Mouse (Mus musculus): ENCODE data around the gene Stim2. TPM values are rescaled to one million over a fixed set of nuclear protein-coding genes. Genes with fewer than 3 reads are reported as not detected.

The Stim2 gene
- polyA plus RNA-seq, 1 experiment from 2014 or later: 31.3 TPM

DNA sequence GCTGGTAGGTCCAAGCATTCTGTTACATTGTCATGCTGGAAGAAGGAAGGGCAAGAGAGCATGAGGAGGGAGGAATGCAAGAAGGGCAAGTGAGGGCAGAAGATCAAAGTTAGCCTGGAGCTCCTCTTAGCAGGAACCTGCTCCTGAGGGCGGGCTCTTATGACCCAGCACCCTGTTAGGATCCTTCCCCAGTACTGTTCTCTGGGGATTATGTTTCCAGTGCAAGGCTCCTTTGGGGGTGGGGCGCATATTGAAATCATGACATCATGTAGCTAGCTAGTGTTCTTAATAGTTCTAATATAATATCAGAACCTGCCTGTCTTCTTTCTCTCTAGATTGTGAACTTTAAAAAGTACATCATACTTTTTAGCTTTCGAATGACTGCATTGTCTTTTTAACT, 52.8 kb downstream of the Stim2 start:
- 93% methylated on average over 3 of the region's 3 CpGs for WGBS

DNA sequence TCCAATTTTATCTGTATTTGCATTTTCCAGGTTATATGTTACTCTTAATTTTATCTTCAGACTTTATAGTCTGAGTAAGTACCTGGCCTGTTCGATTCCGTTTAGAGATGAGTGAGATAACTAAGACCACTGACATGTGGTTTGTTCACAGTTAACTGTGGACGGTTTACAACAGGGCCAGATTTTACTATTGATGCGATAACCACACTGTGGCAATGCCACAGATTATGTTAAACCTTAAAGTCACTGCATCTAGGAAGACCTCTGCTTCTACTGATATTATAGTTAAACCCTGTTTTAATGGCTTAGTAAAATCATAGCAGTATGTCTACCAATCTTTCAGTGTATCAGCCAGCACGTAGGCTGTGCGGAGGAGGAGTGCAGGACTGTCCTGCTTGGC, 53.9 kb downstream of the Stim2 start:
- Histone ChIP-seq H3K4me1 (no peaks in the 10 kb centered on the region), H3K9ac (replicated peaks) (no peak overlapping the region), H3K36me3 (no peaks in the 10 kb centered on the region), H3K4me3 (replicated peaks) (no peak overlapping the region), H3K27ac (replicated peaks) (no peak overlapping the region), H3K4me2 (no peak overlapping the region), H3K9me3 (replicated peaks) (no peaks in the 10 kb centered on the region), H3K27me3 (replicated peaks) (no peaks in the 10 kb centered on the region)
- 88% methylated on average over 6 of the region's 6 CpGs for WGBS
- ATAC-seq (ENCODE audit: low FRiP score): no peak

More for the DNA sequence above, 52.8 kb downstream of the Stim2 start:
- H3K27ac ChIP-seq (replicated peaks): no peak overlapping the region
- no peak overlapping the region for H3K9ac ChIP-seq (replicated peaks)
- H3K9me3 ChIP-seq (replicated peaks): no peaks in the 10 kb centered on the region
- no peaks in the 10 kb centered on the region for H3K36me3 ChIP-seq
- ATAC-seq (ENCODE audit: low FRiP score): no peak
- H3K4me3 ChIP-seq (replicated peaks): no peak overlapping the region
- no peak overlapping the region for H3K4me2 ChIP-seq
- no peaks in the 10 kb centered on the region for H3K27me3 ChIP-seq (replicated peaks)
- no peaks in the 10 kb centered on the region for H3K4me1 ChIP-seq

DNA sequence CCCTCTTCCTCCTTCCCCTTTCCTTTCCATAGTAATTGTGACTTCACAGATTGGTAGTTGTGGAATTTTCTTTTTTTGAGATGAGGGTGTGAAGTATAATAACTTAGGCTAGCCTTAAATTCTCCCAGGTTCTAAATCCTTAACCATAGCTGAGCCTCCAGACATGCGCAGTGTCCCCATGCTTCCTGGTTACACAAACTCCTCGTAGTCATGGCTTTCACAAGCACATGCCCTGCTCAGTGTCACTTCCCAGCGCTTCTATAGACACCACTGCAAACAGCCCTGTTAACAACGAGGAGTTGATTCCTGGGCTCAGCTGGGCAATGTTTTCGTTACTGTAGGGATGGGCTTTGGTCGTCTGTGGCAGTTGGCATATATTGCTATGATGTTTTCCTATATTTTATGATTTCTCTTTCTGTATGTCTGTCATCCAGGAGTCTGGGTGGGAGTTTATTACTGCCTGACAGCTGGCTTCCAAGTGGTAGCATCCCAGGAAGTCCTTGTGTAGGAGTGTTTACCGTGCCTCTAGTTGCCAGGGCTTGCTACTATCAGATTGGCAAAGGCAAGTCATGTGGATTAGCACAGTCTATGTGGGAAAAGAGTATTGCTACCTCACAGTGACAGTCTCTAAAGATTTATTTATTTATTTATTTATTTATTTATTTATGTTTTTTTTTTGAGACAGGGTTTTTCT, 55.5 kb downstream of the Stim2 start:
- H3K4me2 ChIP-seq: no peak overlapping the region
- no peaks in the 10 kb centered on the region for H3K4me1 ChIP-seq
- ATAC-seq (ENCODE audit: low FRiP score): no peak
- H3K27ac ChIP-seq (replicated peaks): no peak overlapping the region
- H3K27me3 ChIP-seq (replicated peaks): no peaks in the 10 kb centered on the region
- no peaks in the 10 kb centered on the region for H3K36me3 ChIP-seq
- H3K4me3 ChIP-seq (replicated peaks): no peak overlapping the region
- WGBS: 78% methylated on average over 7 of the region's 7 CpGs
- no peaks in the 10 kb centered on the region for H3K9me3 ChIP-seq (replicated peaks)
- no peak overlapping the region for H3K9ac ChIP-seq (replicated peaks)

DNA sequence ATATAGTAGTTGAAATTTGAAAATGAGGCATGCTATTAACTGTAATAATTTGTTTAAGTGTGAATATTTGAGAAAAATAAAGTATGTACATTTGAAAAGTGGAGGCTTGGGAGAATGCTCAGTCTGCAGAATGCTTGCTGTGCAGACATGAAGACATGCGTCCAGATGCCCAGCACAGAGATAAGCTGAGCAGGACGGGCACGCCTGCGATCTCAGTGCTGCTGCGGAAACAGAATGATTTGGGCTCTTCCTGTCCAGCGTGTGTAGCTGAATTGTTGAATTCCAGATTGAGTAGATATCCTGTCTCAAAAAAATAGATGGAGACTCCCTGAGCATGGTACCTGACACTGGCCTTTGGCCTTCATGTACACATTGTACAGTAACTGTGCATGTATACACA, 58.0 kb downstream of the Stim2 start:
- H3K27me3 ChIP-seq (replicated peaks): no peaks in the 10 kb centered on the region
- H3K4me3 ChIP-seq (replicated peaks): no peak overlapping the region
- WGBS: 97% methylated on average over 6 of the region's 6 CpGs
- no peak for ATAC-seq (ENCODE audit: low FRiP score)
- H3K9me3 ChIP-seq (replicated peaks): no peaks in the 10 kb centered on the region
- H3K4me2 ChIP-seq: no peak overlapping the region
- no peak overlapping the region for H3K27ac ChIP-seq (replicated peaks)
- no peaks in the 10 kb centered on the region for H3K36me3 ChIP-seq
- no peaks in the 10 kb centered on the region for H3K4me1 ChIP-seq
- H3K9ac ChIP-seq (replicated peaks): no peak overlapping the region

DNA sequence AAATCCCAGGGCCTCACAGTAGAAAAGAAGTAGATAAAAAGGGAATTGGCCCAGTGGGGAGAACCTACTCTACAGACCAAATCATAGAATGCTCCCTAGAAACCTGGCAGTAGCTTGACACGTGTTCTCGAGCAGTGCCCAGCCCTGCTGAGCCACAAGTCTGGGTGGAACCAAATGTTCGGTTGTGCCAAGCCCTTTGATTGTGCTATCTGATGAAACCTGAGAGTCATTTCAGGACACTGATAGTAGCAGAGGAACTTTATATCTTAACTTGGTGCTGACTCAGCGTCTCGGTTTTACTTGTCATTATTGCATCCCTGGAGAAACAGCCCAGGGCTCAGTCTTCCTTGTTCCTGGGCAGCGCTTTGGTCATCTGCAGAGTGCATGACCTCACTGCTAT, 61.7 kb downstream of the Stim2 start:
- Histone ChIP-seq H3K9me3 (replicated peaks) (no peaks in the 10 kb centered on the region), H3K27me3 (replicated peaks) (no peaks in the 10 kb centered on the region), H3K4me2 (no peak overlapping the region), H3K4me1 (no peaks in the 10 kb centered on the region), H3K9ac (replicated peaks) (no peak overlapping the region), H3K27ac (replicated peaks) (no peak overlapping the region), H3K36me3 (no peaks in the 10 kb centered on the region), H3K4me3 (replicated peaks) (no peak overlapping the region)
- 93% methylated on average over 6 of the region's 6 CpGs for WGBS
- no peak for ATAC-seq (ENCODE audit: low FRiP score)

DNA sequence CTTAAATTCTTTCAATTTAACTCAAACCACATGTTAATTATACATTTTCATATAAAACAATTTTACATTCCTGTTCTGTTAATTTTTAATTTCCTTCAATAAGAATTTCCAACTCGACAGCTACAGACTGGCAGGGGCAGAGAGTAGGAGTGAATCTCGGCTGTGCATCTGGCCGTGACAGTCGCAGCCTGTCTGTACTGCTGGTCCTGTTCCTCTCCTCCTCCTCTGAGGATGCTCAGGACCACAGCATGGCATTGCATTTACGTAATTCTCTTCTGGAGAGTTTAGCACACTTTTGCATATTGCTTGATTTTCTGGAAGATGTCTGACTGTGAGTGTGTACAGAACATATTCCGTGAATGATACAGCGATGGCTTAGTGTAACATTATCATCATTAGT, 63.8 kb downstream of the Stim2 start:
- Histone ChIP-seq H3K36me3 (no peaks in the 10 kb centered on the region), H3K4me2 (no peak overlapping the region), H3K9me3 (replicated peaks) (no peaks in the 10 kb centered on the region), H3K27ac (replicated peaks) (no peak overlapping the region), H3K27me3 (replicated peaks) (no peaks in the 10 kb centered on the region), H3K4me1 (no peaks in the 10 kb centered on the region), H3K4me3 (replicated peaks) (no peak overlapping the region), H3K9ac (replicated peaks) (no peak overlapping the region)
- 77% methylated on average over 7 of the region's 7 CpGs for WGBS
- ATAC-seq (ENCODE audit: low FRiP score): no peak

DNA sequence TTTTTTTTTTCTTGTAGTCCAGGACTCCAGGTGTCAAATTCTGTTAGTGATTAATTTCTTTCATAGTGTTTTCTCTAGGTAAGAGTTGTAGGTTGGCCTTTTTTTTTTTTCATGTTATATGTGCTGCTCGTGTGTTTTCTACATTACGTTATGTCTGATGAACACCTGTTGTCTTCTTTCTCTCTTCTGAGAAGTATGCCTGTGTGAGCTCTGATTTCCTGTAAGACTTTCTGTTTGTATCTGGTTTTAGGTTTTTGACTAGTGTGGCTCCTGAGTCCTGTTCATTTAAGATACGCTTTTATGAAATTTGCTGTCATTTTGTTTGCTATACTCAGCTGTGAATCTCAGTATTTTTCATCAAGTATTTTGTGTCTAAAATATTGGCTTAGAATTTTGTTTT, 69.3 kb downstream of the Stim2 start:
- Histone ChIP-seq H3K4me2 (no peak overlapping the region), H3K4me1 (no peaks in the 10 kb centered on the region), H3K9me3 (replicated peaks) (no peaks in the 10 kb centered on the region), H3K27ac (replicated peaks) (no peak overlapping the region), H3K27me3 (replicated peaks) (no peaks in the 10 kb centered on the region), H3K36me3 (no peaks in the 10 kb centered on the region), H3K9ac (replicated peaks) (no peak overlapping the region), H3K4me3 (replicated peaks) (no peak overlapping the region)
- WGBS: 92% methylated on average over 3 of the region's 3 CpGs
- no peak for ATAC-seq (ENCODE audit: low FRiP score)

DNA sequence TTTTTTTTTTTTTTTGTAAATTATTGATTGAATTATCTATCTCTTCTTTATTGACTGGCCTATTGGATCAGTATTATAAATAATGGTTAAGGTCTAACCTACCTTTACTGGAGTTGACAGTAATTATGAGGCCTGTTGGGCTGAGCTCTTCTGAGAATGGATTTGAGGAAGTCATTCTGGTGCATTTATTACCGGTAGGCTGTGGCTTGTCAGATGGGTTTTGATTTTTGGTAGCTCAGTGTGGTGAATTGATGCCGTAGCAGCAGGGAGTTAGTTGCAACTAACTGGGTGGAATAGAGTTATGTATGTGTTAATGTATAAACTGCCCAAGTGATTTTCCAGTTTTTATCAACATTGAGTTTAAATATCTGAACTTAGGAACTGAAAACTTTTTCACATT, 72.2 kb downstream of the Stim2 start:
- no peak overlapping the region for H3K4me3 ChIP-seq (replicated peaks)
- 84% methylated on average over 2 of the region's 2 CpGs for WGBS
- no peaks in the 10 kb centered on the region for H3K9me3 ChIP-seq (replicated peaks)
- no peaks in the 10 kb centered on the region for H3K27me3 ChIP-seq (replicated peaks)
- H3K4me2 ChIP-seq: no peak overlapping the region
- H3K36me3 ChIP-seq: no peaks in the 10 kb centered on the region
- H3K4me1 ChIP-seq: peaks cover 6% of the 10 kb centered on the region; the same call in 1 of the 2 replicates
- H3K9ac ChIP-seq (replicated peaks): no peak overlapping the region
- no peak for ATAC-seq (ENCODE audit: low FRiP score)
- H3K27ac ChIP-seq (replicated peaks): no peak overlapping the region

DNA sequence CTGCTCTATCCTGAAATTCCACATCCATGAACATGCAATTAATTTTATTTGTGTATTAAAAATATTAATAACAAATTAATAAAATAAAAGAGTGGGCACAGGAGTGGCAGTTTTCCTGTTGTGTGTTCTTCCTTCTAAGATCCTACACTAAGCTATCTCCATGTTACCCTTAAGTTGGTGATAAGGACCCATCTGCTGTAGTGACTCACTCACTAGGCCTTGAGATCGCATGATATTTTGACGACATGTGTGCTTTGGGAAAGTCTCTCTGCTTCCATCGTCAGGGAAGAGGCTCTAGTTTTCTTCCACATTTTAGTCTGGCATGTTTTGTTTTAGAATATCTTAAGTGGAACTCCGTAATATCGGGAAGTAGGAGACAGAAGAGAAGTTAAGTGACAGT, 73.0 kb downstream of the Stim2 start:
- no peaks in the 10 kb centered on the region for H3K36me3 ChIP-seq
- H3K27me3 ChIP-seq (replicated peaks): no peaks in the 10 kb centered on the region
- no peak overlapping the region for H3K9ac ChIP-seq (replicated peaks)
- H3K4me1 ChIP-seq: peaks cover 6% of the 10 kb centered on the region; the same call in 1 of the 2 replicates
- no peak overlapping the region for H3K4me3 ChIP-seq (replicated peaks)
- H3K4me2 ChIP-seq: no peak overlapping the region
- no peak overlapping the region for H3K27ac ChIP-seq (replicated peaks)
- 93% methylated on average over 5 of the region's 5 CpGs for WGBS
- H3K9me3 ChIP-seq (replicated peaks): no peaks in the 10 kb centered on the region
- no peak for ATAC-seq (ENCODE audit: low FRiP score)

DNA sequence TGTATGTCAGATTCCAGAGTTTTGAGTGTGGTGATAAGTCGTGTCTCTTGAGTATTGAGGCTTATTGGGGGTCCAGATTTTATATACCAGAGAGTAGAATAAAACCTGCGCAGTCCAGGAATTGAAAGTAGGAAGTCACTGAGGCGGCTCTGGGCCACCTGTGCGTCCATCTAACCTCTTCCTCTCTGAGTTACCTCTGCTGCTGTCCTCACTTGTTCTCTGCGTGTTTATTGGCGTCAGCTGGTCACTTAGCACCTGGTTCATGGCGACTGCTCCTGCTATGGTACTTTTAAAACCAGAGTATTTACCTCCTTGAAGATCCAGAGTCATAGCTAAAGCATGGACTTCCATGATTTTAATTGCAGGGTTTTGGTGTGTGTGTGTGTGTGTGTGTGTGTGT, 73.4 kb downstream of the Stim2 start:
- Histone ChIP-seq H3K36me3 (no peaks in the 10 kb centered on the region), H3K9ac (replicated peaks) (no peak overlapping the region), H3K27me3 (replicated peaks) (no peaks in the 10 kb centered on the region), H3K9me3 (replicated peaks) (no peaks in the 10 kb centered on the region), H3K27ac (replicated peaks) (no peak overlapping the region), H3K4me3 (replicated peaks) (no peak overlapping the region), H3K4me2 (no peak overlapping the region), H3K4me1 (peaks cover 6% of the 10 kb centered on the region; the same call in 1 of the 2 replicates)
- 92% methylated on average over 7 of the region's 7 CpGs for WGBS
- no peak for ATAC-seq (ENCODE audit: low FRiP score)

DNA sequence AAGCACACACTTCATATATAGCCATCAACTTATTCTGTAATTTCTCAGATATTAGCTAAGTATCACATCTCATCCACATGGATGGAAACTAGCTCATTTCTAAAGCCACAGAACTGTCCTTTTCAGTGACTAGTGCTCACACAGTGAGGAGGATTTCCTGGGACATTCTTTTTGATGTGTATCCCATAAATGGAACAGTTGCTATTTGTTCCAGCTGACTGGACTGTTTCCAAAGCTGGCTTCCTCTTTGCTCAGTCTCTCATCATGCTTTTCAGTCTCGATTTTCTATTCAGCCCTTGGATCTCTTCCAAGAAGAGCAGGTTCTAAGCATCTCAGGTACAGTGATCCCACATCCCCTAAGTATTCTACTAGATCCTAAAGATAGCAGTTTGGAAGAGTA, 75.0 kb downstream of the Stim2 start:
- H3K9me3 ChIP-seq (replicated peaks): no peaks in the 10 kb centered on the region
- H3K27ac ChIP-seq (replicated peaks): peak overlapping the region; percentile 52
- no peak overlapping the region for H3K9ac ChIP-seq (replicated peaks)
- no peaks in the 10 kb centered on the region for H3K27me3 ChIP-seq (replicated peaks)
- H3K4me2 ChIP-seq: no peak overlapping the region
- no peak overlapping the region for H3K4me3 ChIP-seq (replicated peaks)
- no peak for ATAC-seq (ENCODE audit: low FRiP score)
- 16% methylated on average over 1 of the region's 1 CpGs for WGBS
- H3K36me3 ChIP-seq: no peaks in the 10 kb centered on the region
- peaks cover 6% of the 10 kb centered on the region; the same call in 1 of the 2 replicates for H3K4me1 ChIP-seq

DNA sequence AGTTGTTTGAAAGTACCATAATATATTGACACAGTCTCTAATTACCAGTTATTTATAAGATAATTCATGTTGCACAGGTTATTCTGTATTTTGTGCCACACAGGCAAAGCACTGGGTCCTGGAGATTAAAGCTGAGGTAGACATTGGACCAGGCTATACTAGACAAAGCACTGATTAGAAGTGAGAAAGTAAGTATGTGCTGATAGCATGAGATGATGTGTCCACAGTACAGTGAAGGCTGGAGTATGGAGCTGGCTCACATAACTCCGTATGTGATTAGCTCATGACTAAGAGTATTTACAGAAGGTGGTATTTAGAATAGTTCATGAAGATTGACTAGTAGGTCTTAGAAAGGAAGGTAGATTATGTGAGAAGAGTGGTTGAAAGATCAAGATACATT, 81.7 kb downstream of the Stim2 start:
- Histone ChIP-seq H3K4me2 (no peak overlapping the region), H3K9me3 (replicated peaks) (no peaks in the 10 kb centered on the region), H3K36me3 (no peaks in the 10 kb centered on the region), H3K4me1 (peaks cover 4% of the 10 kb centered on the region; the same call in 1 of the 2 replicates), H3K27me3 (replicated peaks) (no peaks in the 10 kb centered on the region), H3K4me3 (replicated peaks) (no peak overlapping the region), H3K27ac (replicated peaks) (no peak overlapping the region), H3K9ac (replicated peaks) (no peak overlapping the region)
- 94% methylated on average over 1 of the region's 1 CpGs for WGBS
- no peak for ATAC-seq (ENCODE audit: low FRiP score)
